Mouse (Mus musculus): ENCODE measurements around the gene Stard13. TPM values are rescaled to one million over a fixed set of nuclear protein-coding genes. Genes with fewer than 3 reads are reported as not detected.

The Stard13 gene
- 1 to 10 TPM; 5.9 to 6.1 TPM for total RNA-seq (2021)
- long read RNA-seq, experiment 1 = 0 reads
- long read RNA-seq, experiment 2, partial matches to known transcripts = 2 of 4 reads
- long read RNA-seq, experiment 2, other reads (novel, unspliced or antisense) = 2 of 4 reads

- DNase-seq = peak; percentile 27 to 49
- intact Hi-C loops (cut with DNase I) = no loop called here
Observed at GRCm38 (mm10) chr5:151233400-151234031, at the start of gene Stard13. Gene Stard13 (minus strand): TSS chr5:151233836.

- no peak for DNase-seq
- intact Hi-C loops (cut with DNase I) = no loop called here
Observed at GRCm38 (mm10) chr5:151279531-151279930, 45.9 kb upstream of the Stard13 start.

GRCm38 (mm10) chr5:151277927-151278326 is 44.3 kb upstream of the Stard13 start:
- intact Hi-C loops (cut with DNase I) = no loop called here

GRCm38 (mm10) chr5:151275986-151276385 is 42.4 kb upstream of the Stard13 start:
- intact Hi-C loops (cut with DNase I) = no loop called here
- DNase-seq = no peak

More at GRCm38 (mm10) chr5:151277927-151278326, 44.3 kb upstream of the Stard13 start:
- DNase-seq = no peak

GRCm38 (mm10) chr5:151274265-151274664 is 40.6 kb upstream of the Stard13 start:
- intact Hi-C loops (cut with DNase I) = no loop called here
- no peak for DNase-seq

GRCm38 (mm10) chr5:151270815-151271214 is 37.2 kb upstream of the Stard13 start:
- no peak for DNase-seq
- intact Hi-C loops (cut with DNase I) = no loop called here

GRCm38 (mm10) chr5:151266896-151267634 is 33.4 kb upstream of the Stard13 start:
- no peak for DNase-seq
- intact Hi-C loops (cut with DNase I) = no loop called here

GRCm38 (mm10) chr5:151261558-151261957 is 27.9 kb upstream of the Stard13 start:
- DNase-seq = no peak

DNA sequence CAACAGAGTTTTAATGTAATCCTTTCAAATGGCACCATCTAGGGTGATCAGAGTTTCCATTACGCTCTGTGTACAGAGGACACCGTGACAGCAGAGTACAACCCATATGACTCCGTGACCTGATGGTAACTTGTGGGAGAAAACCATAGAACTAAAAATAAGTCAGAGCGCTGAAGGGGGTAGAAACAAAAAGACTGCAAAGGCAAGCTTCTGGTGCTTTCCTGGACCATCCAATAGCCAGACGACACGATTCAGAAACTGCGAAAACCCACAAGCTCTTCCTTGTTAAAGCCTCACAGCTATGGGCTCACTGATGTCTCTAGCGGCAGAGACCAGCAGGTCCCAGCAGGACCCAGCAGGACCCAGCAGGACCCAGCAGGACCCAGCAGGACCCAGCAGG is 18.6 kb upstream of the Stard13 start:
- intact Hi-C loops (cut with DNase I) = no loop called here
- no peak for DNase-seq

More at GRCm38 (mm10) chr5:151261558-151261957, 27.9 kb upstream of the Stard13 start:
- intact Hi-C loops (cut with DNase I) = no loop called here

DNA sequence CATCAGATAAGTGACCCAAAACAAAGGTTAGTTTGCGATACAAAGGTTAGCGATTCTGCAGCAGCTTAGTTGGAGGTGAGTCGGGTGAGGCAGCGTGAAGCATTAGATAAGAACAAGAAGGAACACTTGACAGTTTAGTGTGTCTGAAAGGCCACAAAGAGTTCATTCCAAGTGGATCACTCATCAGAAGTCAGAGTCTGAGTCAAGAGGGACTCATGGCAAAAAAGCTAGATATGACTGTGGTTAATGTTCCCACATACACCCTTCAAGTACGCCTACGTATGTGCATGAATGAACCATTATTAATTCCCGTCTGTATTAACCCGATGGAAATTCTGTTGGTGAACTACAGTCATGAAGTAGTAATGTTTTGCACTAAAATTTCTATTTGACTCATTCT is 18.0 kb upstream of the Stard13 start:
- no peak for DNase-seq
- intact Hi-C loops (cut with DNase I) = no loop called here

DNA sequence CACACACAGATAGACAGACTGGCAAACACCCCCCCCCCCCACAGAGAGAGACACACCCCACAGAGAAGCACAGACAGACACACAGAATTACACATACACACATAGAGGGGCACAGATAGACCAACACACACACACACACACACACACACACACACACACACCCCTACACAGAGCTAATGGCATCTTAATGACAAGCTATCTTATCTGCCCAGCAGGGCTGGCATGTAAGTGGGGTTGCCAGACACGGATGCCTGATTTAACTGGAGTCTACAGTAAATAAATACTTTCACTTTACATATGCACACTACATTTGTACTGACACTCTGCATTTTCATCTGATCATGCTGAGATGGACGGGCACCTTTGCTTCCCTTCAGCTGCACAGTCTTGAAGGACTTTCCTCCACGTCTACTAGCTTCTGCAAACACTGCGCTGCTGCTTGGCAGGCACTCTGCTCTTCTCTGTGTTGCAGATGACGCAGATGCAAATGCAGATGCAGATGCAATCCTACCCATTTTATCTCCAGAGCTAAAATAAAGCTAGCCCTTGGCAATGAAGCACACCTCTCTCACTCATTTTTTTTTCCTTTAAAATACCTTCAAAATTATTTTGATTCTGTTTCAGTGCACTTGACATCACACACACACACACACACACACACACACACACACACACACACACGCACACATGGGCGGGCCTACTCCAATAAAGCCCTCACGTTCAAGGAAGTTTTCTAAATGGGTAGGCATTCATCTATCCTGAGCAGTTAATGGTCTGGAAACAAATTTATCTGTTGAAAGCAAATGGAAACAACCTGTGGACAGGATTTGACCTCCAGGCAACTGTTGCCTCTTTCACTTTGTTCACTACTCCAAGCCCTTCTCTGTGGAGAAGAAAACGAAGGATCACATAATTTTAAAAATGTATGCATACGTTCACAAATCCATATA is 15.3 kb upstream of the Stard13 start:
- no peak for DNase-seq
- intact Hi-C loops (cut with DNase I) = no loop called here

GRCm38 (mm10) chr5:151248084-151248483 is 14.4 kb upstream of the Stard13 start:
- no peak for DNase-seq
- intact Hi-C loops (cut with DNase I) = no loop called here

- DNase-seq = no peak
- intact Hi-C loops (cut with DNase I) = no loop called here
Observed at GRCm38 (mm10) chr5:151247115-151247875, 13.7 kb upstream of the Stard13 start.

GRCm38 (mm10) chr5:151246287-151246686 is 12.7 kb upstream of the Stard13 start:
- intact Hi-C loops (cut with DNase I) = no loop called here
- no peak for DNase-seq

DNA sequence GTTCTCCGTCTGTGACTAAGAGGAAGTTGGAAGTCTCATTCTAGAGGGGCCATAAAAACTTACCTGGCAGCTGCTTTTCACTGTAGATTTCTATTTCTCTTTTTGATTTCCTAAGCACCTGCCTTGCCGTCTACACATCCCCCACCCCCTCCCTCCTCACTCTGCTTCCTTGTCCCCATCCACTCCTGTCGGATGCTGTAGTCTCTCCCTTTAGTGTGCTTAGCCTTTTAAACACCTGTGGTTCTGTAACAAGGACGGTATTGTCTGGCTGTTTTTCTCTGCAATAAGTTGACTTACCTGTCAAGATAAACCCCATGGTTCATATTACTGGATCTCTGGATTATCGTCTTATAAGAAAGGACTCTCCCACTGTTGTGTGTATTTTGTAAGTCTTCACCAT is 11.9 kb upstream of the Stard13 start:
- intact Hi-C loops (cut with DNase I) = no loop called here

GRCm38 (mm10) chr5:151238730-151239129 is 5.1 kb upstream of the Stard13 start:
- intact Hi-C loops (cut with DNase I) = no loop called here
- DNase-seq = no peak

More for the DNA sequence above, 11.9 kb upstream of the Stard13 start:
- no peak for DNase-seq

DNA sequence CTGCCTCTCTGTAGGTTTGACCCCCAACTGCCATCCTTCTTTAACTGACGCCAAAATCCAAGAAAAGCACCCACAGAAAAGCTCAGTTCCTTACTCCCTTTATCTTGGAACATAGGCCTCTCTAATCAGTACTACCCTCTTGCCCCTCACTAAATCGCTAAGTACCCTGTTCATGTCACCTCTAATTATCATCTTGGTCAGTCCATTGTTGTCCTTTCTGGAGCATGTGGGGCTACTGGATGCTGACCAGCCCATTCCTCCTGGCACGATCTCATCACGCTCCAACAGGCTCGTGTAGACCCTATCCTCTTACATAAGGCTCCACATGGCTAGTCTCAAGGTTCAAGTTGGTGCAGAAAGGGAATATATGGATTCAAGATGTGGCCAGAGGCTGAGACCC is 2.8 kb upstream of the Stard13 start:
- intact Hi-C loops (cut with DNase I) = no loop called here
- no peak for DNase-seq

DNA sequence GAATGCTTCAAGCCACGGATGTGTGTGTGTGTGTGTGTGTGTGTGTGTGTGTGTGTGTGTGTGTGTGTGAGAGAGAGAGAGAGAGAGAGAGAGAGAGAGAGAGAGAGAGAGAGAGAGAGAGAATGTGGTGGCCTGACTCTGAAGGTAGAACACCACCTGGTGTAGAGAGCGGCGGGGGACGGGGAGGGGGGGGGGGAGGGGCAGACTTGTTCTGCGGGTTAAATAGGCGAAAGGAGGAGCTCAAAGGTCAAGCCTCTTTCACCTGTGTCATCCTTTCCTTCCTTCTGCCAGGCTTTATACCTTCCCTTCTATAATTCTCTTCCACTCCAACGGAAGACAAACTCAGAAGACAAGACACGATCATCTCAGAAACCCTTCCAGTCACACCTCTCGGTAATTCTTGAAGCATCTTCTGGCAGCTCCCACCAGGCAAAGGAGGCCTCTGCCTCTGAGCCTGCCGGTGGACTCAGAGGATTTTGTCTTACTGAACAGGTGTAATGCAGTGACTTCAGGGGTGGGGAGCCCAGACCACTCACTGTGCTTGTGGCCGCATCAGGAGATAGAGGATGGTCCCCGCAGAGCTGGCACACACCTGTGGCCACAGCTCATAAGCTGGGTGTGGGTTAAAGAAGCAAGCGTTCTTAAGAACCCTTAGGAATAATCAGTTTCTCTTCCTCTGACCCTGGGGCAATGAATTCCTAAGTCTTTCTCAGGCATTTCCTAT is 898 bp downstream of the Stard13 start:
- intact Hi-C loops (cut with DNase I) = no loop called here
- no peak for DNase-seq

GRCm38 (mm10) chr5:151231861-151232260 is 1.8 kb downstream of the Stard13 start:
- intact Hi-C loops (cut with DNase I) = loop anchor here (2.0 kb wide), 1 partner anchor 39 kb away; no protein-coding TSS in a partner anchor
- DNase-seq = no peak

Measured in gastrocnemius, postnatal 36 days (tissue).